Mouse (Mus musculus) MEL (cell line): ENCODE measurements around the gene Spats1. TPM values are rescaled to one million over a fixed set of nuclear protein-coding genes. Genes with fewer than 3 reads are reported as not detected.

Experiments
- DNase-seq: peaks from one replicate; pipeline ENCODE4 v3.0.0; 2011; ENCODE audit warnings: low read depth, low spot score
- H3K27ac ChIP-seq: 2 replicates; pipeline ENCODE4 v1.5.1; 2012; ENCODE audit warnings: low read depth, mild to moderate bottlenecking, control low read depth, low read length, moderate library complexity; ENCODE audit not compliant: control insufficient read depth
- H3K27me3 ChIP-seq, 2 experiments: fragments of 150-350 bp in 1 of 2; sonication (generic) in 1 of 2; 2 replicates each; pipeline ENCODE4 v1.6.1; 2012; ENCODE audit warnings: low read length in 2 of 2, mild to moderate bottlenecking in 2 of 2, improper control_type of control experiment in 1 of 2, moderate library complexity in 1 of 2; ENCODE audit not compliant: insufficient read depth in 2 of 2, control insufficient read depth in 1 of 2
- H3K36me3 ChIP-seq, 2 experiments: 2 replicates each; pipeline ENCODE4 v1.6.1; 2012 to 2014; ENCODE audit warnings: low read length in 2 of 2, improper control_type of control experiment in 1 of 2, inconsistent platforms in 1 of 2, mild to moderate bottlenecking in 1 of 2; ENCODE audit not compliant: insufficient read depth in 2 of 2, control insufficient read depth in 1 of 2
- H3K4me1 ChIP-seq, 2 experiments: fragments of 150-350 bp in 1 of 2; sonication (generic) in 1 of 2; 2 replicates each; pipeline ENCODE4 v1.6.1; 2012; ENCODE audit warnings: low read length in 2 of 2, improper control_type of control experiment in 1 of 2, mild to moderate bottlenecking in 1 of 2; ENCODE audit not compliant: insufficient read depth in 2 of 2, control insufficient read depth in 1 of 2
- H3K4me3 ChIP-seq, 2 experiments: fragments of 150-350 bp in 1 of 2; sonication (generic) in 1 of 2; 2 replicates each; pipeline ENCODE4 v1.5.1; 2012; ENCODE audit warnings: low read depth in 2 of 2, low read length in 2 of 2, mild to moderate bottlenecking in 2 of 2, moderate library complexity in 2 of 2, control low read depth in 1 of 2, improper control_type of control experiment in 1 of 2; ENCODE audit not compliant: control insufficient read depth in 1 of 2, insufficient read depth in 1 of 2
- H3K79me2 ChIP-seq: 2 replicates; pipeline ENCODE4 v1.6.1; 2012; ENCODE audit warnings: mild to moderate bottlenecking, low read length, moderate library complexity; ENCODE audit not compliant: control insufficient read depth, poor library complexity, insufficient read depth
- H3K9ac ChIP-seq: 2 replicates; pipeline ENCODE4 v1.6.1; 2012; ENCODE audit warnings: low read depth, mild to moderate bottlenecking, control low read depth, low read length, moderate library complexity; ENCODE audit not compliant: control insufficient read depth, poor library complexity, severe bottlenecking
- H3K9me3 ChIP-seq: fragments of 150-350 bp; sonication (generic); replicated peaks from 2 replicates; pipeline ENCODE4 v1.6.1; 2012; ENCODE audit warnings: mild to moderate bottlenecking, low read length, improper control_type of control experiment, moderate library complexity; ENCODE audit not compliant: insufficient read depth
- BHLHE40 ChIP-seq: IDR thresholded peaks from 2 replicates; pipeline ENCODE4 v1.6.1; 2012; ENCODE audit warnings: low read depth, mild to moderate bottlenecking, inconsistent platforms, low read length, improper control_type of control experiment, borderline replicate concordance
- CHD1 ChIP-seq: IDR thresholded peaks from 2 replicates; pipeline ENCODE4 v1.6.1; 2012; ENCODE audit warnings: low read depth, mild to moderate bottlenecking, inconsistent platforms, low read length, improper control_type of control experiment
- CTCF ChIP-seq, 3 experiments: IDR thresholded peaks in 2 of 3; conservative IDR thresholded peaks in 1 of 3; 2 replicates each; pipeline ENCODE4 v1.5.1; 2011 to 2012; ENCODE audit warnings: low read length in 3 of 3, low read depth in 2 of 3, mild to moderate bottlenecking in 2 of 3, improper control_type of control experiment in 1 of 3, inconsistent platforms in 1 of 3, mixed read lengths in 1 of 3, moderate library complexity in 1 of 3; ENCODE audit not compliant: control insufficient read depth in 1 of 3, insufficient read depth in 1 of 3, poor library complexity in 1 of 3, severe bottlenecking in 1 of 3
- ELF1 ChIP-seq: IDR thresholded peaks from 2 replicates; pipeline ENCODE4 v1.6.1; 2014; ENCODE audit warnings: low read depth, mild to moderate bottlenecking, inconsistent platforms, low read length, improper control_type of control experiment, moderate library complexity
- EP300 ChIP-seq, 2 experiments: IDR thresholded peaks; 2 replicates each; pipeline ENCODE4 v1.6.1; 2011; ENCODE audit warnings: improper control_type of control experiment in 2 of 2, low read length in 2 of 2, low read depth in 1 of 2, mild to moderate bottlenecking in 1 of 2
- ETS1 ChIP-seq: IDR thresholded peaks from 2 replicates; pipeline ENCODE4 v1.6.1; 2012; ENCODE audit warnings: low read depth, mild to moderate bottlenecking, inconsistent platforms, low read length, improper control_type of control experiment, moderate library complexity
- GABPA ChIP-seq: IDR thresholded peaks from 2 replicates; pipeline ENCODE4 v1.6.1; 2012; ENCODE audit warnings: low read depth, mild to moderate bottlenecking, inconsistent platforms, low read length, improper control_type of control experiment, moderate library complexity
- GATA1 ChIP-seq: IDR thresholded peaks from 2 replicates; pipeline ENCODE4 v1.6.1; 2011; ENCODE audit warnings: low read depth, low read length, improper control_type of control experiment
- HCFC1 ChIP-seq: IDR thresholded peaks from 2 replicates; pipeline ENCODE4 v1.6.1; 2012; ENCODE audit warnings: low read depth, mild to moderate bottlenecking, inconsistent platforms, low read length, improper control_type of control experiment, moderate library complexity
- MYC ChIP-seq: IDR thresholded peaks from 2 replicates; pipeline ENCODE4 v1.6.1; 2011; ENCODE audit warnings: low read depth, mild to moderate bottlenecking, low read length, improper control_type of control experiment, moderate library complexity
- NELFE ChIP-seq: IDR thresholded peaks from 2 replicates; pipeline ENCODE4 v1.6.1; 2011; ENCODE audit warnings: low read depth, low read length, improper control_type of control experiment
- NRF1 ChIP-seq: IDR thresholded peaks from 2 replicates; pipeline ENCODE4 v1.6.1; 2014; ENCODE audit warnings: low read depth, mild to moderate bottlenecking, inconsistent platforms, low read length, improper control_type of control experiment, moderate library complexity; ENCODE audit not compliant: poor library complexity, insufficient read depth, severe bottlenecking
- POLR2A ChIP-seq, 2 experiments: IDR thresholded peaks; 2 replicates each; pipeline ENCODE4 v1.6.1; 2011 to 2012; ENCODE audit warnings: low read length in 2 of 2, mild to moderate bottlenecking in 2 of 2, control low read depth in 1 of 2, improper control_type of control experiment in 1 of 2, low read depth in 1 of 2, moderate library complexity in 1 of 2; ENCODE audit not compliant: control insufficient read depth in 1 of 2, insufficient read depth in 1 of 2, poor library complexity in 1 of 2
- POLR2AphosphoS2 ChIP-seq: IDR thresholded peaks from 2 replicates; pipeline ENCODE4 v1.6.1; 2011; ENCODE audit warnings: low read length, improper control_type of control experiment
- POLR2AphosphoS5 ChIP-seq: IDR thresholded peaks from 2 replicates; pipeline ENCODE4 v1.6.1; 2012; ENCODE audit warnings: low read depth, borderline replicate concordance, mild to moderate bottlenecking, inconsistent platforms, low read length, moderate library complexity, mixed read lengths
- RAD21 ChIP-seq: IDR thresholded peaks from 2 replicates; pipeline ENCODE4 v1.6.1; 2011; ENCODE audit warnings: mild to moderate bottlenecking, low read depth, low read length, improper control_type of control experiment
- TAL1 ChIP-seq: IDR thresholded peaks from 2 replicates; pipeline ENCODE4 v1.6.1; 2012; ENCODE audit warnings: mild to moderate bottlenecking, inconsistent platforms, low read length, moderate library complexity, mixed read lengths
- TBP ChIP-seq: IDR thresholded peaks from 2 replicates; pipeline ENCODE4 v1.8.0; 2011; ENCODE audit warnings: low read depth, low read length, improper control_type of control experiment
- TCF12 ChIP-seq: IDR thresholded peaks from 2 replicates; pipeline ENCODE4 v1.6.1; 2014; ENCODE audit warnings: low read depth, mild to moderate bottlenecking, inconsistent platforms, low read length, improper control_type of control experiment, moderate library complexity
- UBTF ChIP-seq: IDR thresholded peaks from 2 replicates; pipeline ENCODE4 v1.6.1; 2012; ENCODE audit warnings: low read depth, mild to moderate bottlenecking, inconsistent platforms, low read length, improper control_type of control experiment, moderate library complexity, borderline replicate concordance; ENCODE audit not compliant: insufficient read depth
- ZKSCAN1 ChIP-seq: IDR thresholded peaks from 2 replicates; pipeline ENCODE4 v1.6.1; 2012; ENCODE audit warnings: low read depth, mild to moderate bottlenecking, inconsistent platforms, low read length, improper control_type of control experiment, moderate library complexity
- ZMIZ1 ChIP-seq: IDR thresholded peaks from 2 replicates; pipeline ENCODE4 v1.6.1; 2012; ENCODE audit warnings: low read depth, mild to moderate bottlenecking, inconsistent platforms, low read length, improper control_type of control experiment, moderate library complexity
- polyA plus RNA-seq, 2 experiments: library from polyadenylated mRNA; stranded (reverse) in 1 of 2; unstranded in 1 of 2; fragments of >175 nt in 1 of 2; fragments of >200 nt in 1 of 2; gene quantifications; 2 replicates each; pipeline versions ENCODE4 v1.2.1 to v1.2.4; 2012; ENCODE audit warnings: low replicate concordance in 2 of 2, low read depth in 1 of 2; ENCODE audit not compliant: insufficient read length in 2 of 2, insufficient read depth in 1 of 2, missing spikeins in 1 of 2
- total RNA-seq: library from RNA; depleted of rRNA; stranded (reverse); fragments of 300-350 nt; gene quantifications from 2 replicates; pipeline ENCODE4 v1.2.3, GENCODE M21; 2012

The Spats1 gene
- total and polyA plus RNA-seq, 3 experiments = 1.5 to 149 (median 2.5) TPM

GRCm38 (mm10) chr17:45468302-45468701 is 6.9 kb downstream of the Spats1 start:
- Histone ChIP-seq H3K9ac (no peak overlapping the region), H3K4me3 (no peak overlapping the region), H3K4me1 (no peaks in the 10 kb centered on the region), H3K9me3 (no peaks in the 10 kb centered on the region), H3K27me3 (no peaks in the 10 kb centered on the region)
- DNase-seq = peak; percentile 41
- peak; percentile 26 to 34 (median 28); a peak in 4 of 6 replicates for TF ChIP-seq CTCF (IDR thresholded peaks at IDR 0.05 in 2 of 3, conservative IDR thresholded peaks at IDR 0.05 in 1 of 3; ENCODE audit: control insufficient read depth in 1 of 3, insufficient read depth in 1 of 3, low read depth in 2 of 3, low read length in 3 of 3, poor library complexity in 1 of 3, severe bottlenecking in 1 of 3)
- TF ChIP-seq ZMIZ1 = no peak
- TF ChIP-seq, all 39 proteins: peak for 1
- no peaks in the 10 kb centered on the region for H3K79me2 ChIP-seq
- H3K36me3 ChIP-seq = no peaks in the 10 kb centered on the region
- H3K27ac ChIP-seq = no peak overlapping the region

GRCm38 (mm10) chr17:45466701-45467100 is 8.5 kb downstream of the Spats1 start:
- no peak for DNase-seq
- no peaks in the 10 kb centered on the region for H3K79me2 ChIP-seq
- H3K36me3 ChIP-seq = no peaks in the 10 kb centered on the region
- H3K4me1 ChIP-seq = no peaks in the 10 kb centered on the region
- no peak overlapping the region for H3K27ac ChIP-seq
- H3K9me3 ChIP-seq = no peaks in the 10 kb centered on the region
- H3K4me3 ChIP-seq = no peak overlapping the region
- no peak for TF ChIP-seq UBTF
- no peak for TF ChIP-seq POLR2A (IDR thresholded peaks at IDR 0.05; ENCODE audit: control insufficient read depth in 1 of 2, insufficient read depth in 1 of 2, low read depth in 1 of 2, low read length in 2 of 2, poor library complexity in 1 of 2)
- TF ChIP-seq EP300 (IDR thresholded peaks at IDR 0.05; ENCODE audit: low read depth in 1 of 2, low read length in 2 of 2) = no peak
- no peak for TF ChIP-seq NELFE
- peak; percentile 22 to 27 (median 27); a peak in 5 of 6 replicates for TF ChIP-seq CTCF (IDR thresholded peaks at IDR 0.05 in 2 of 3, conservative IDR thresholded peaks at IDR 0.05 in 1 of 3; ENCODE audit: control insufficient read depth in 1 of 3, insufficient read depth in 1 of 3, low read depth in 2 of 3, low read length in 3 of 3, poor library complexity in 1 of 3, severe bottlenecking in 1 of 3)
- TF ChIP-seq POLR2AphosphoS2 = no peak
- no peak for TF ChIP-seq MYC
- no peak for TF ChIP-seq POLR2AphosphoS5
- no peak for TF ChIP-seq GABPA
- no peaks in the 10 kb centered on the region for H3K27me3 ChIP-seq
- no peak overlapping the region for H3K9ac ChIP-seq

- Histone ChIP-seq H3K27me3 (no peaks in the 10 kb centered on the region), H3K36me3 (no peaks in the 10 kb centered on the region), H3K9me3 (no peaks in the 10 kb centered on the region), H3K27ac (no peak overlapping the region), H3K4me1 (no peaks in the 10 kb centered on the region), H3K9ac (no peak overlapping the region), H3K79me2 (no peaks in the 10 kb centered on the region), H3K4me3 (no peak overlapping the region)
- TF ChIP-seq ZKSCAN1 (no peak), CHD1 (no peak), RAD21 (no peak), GABPA (no peak), BHLHE40 (no peak), ETS1 (no peak), MYC (no peak), GATA1 (no peak), NRF1 (no peak), TAL1 (no peak), ELF1 (no peak), TBP (no peak), TCF12 (no peak), HCFC1 (no peak), POLR2AphosphoS5 (no peak)
- no peak for DNase-seq
Measured at GRCm38 (mm10) chr17:45464255-45464654, 11.0 kb downstream of the Spats1 start.
